Mouse (Mus musculus): ENCODE measurements at regions not wholly inside any gene's neighbourhood (a gene's known extent, or its start where the extent isn't known, plus 50 kb on each side); places are given as distances from the start of the nearest gene placed in this dataset.

DNA sequence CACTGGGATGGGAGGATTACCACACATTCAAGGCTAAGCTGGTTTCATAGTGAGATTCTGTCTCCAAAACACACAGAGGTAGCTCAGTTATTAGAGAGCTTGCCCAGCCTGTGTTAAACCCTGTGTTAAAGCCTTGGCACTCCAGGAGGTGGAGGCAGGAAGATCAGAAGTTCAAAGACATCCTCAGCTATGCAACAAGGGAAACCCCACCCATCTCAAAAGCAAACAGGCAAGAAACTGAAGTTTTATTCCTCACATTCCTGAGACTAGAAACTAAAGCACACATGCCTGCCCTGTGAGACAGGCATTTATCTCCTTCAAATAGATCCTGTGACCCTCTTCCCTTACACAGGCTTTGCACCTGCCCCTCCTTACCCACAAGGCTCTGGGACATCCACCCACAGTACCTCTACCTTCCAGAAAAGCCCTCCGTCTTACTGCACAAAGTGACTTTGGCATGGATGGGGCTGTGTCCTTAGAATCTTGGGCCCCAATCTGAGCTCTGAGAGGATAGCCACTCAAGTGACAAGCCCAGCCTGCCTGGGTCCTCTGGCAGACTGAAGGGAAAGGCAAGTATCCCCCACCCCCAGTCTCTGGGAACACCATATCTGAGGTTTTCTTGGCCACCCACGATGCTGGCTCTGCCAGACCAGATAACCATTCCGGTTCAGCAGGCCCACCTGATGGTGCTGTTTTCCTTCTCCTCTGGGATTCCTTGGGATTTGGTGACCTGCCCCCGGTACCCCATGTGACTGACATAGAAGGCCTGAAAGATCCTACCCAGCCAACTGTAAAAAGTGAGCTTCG, 217.0 kb downstream of the Sox9 start:
- no peak overlapping the region for H3K27ac ChIP-seq (ENCODE audit: low read length)
- ATAC-seq (replicated peaks; ENCODE audit: extremely low read depth, insufficient read depth, low FRiP score): no peak
- WGBS: 28% methylated on average over 5 of the region's 5 CpGs
- H3K36me3 ChIP-seq (ENCODE audit: control insufficient read depth, insufficient read depth): no peaks in the 10 kb centered on the region
- no peak overlapping the region for H3K9ac ChIP-seq (ENCODE audit: low read length)
- H3K27me3 ChIP-seq (ENCODE audit: control insufficient read depth, insufficient read depth, low read length): 0 out of 2 replicates have a peak, but pooled peaks cover 4% of the 10 kb centered on the region
- H3K4me1 ChIP-seq (ENCODE audit: control insufficient read depth, insufficient read depth, low read length): no peaks in the 10 kb centered on the region
- H3K4me2 ChIP-seq (ENCODE audit: low read depth, low read length): no peak overlapping the region
- H3K4me3 ChIP-seq (ENCODE audit: low read length): no peak overlapping the region
- no peaks in the 10 kb centered on the region for H3K9me3 ChIP-seq (replicated peaks; ENCODE audit: control insufficient read depth, low read length)

DNA sequence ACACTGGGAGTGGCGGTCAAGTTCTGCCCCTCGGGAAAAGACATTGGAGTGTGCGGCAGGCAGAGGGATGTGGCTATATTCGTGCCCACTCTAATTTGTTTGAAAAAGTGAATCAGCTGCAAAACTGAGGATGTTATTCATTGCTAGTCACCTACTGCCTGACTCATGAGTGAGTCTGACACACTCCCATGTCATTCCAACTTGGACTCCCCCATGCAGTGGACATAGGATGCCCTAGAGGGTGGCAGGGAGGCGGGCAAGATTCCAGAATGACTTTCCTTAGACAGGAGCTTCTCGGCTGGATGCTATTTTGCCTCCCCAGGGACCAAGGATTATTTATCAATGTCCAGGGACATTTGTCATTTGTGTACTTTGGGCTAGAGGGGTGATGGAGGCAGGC, 219.0 kb downstream of the Sox9 start:
- Histone ChIP-seq H3K9ac (ENCODE audit: low read length) (no peak overlapping the region), H3K4me2 (ENCODE audit: low read depth, low read length) (no peak overlapping the region), H3K27ac (ENCODE audit: low read length) (no peak overlapping the region), H3K4me3 (ENCODE audit: low read length) (no peak overlapping the region), H3K9me3 (replicated peaks; ENCODE audit: control insufficient read depth, low read length) (no peaks in the 10 kb centered on the region), H3K36me3 (ENCODE audit: control insufficient read depth, insufficient read depth) (no peaks in the 10 kb centered on the region), H3K4me1 (ENCODE audit: control insufficient read depth, insufficient read depth, low read length) (no peaks in the 10 kb centered on the region), H3K27me3 (ENCODE audit: control insufficient read depth, insufficient read depth, low read length) (0 out of 2 replicates have a peak, but pooled peaks cover 4% of the 10 kb centered on the region)
- 81% methylated on average over 6 of the region's 6 CpGs for WGBS
- no peak for ATAC-seq (replicated peaks; ENCODE audit: extremely low read depth, insufficient read depth, low FRiP score)

DNA sequence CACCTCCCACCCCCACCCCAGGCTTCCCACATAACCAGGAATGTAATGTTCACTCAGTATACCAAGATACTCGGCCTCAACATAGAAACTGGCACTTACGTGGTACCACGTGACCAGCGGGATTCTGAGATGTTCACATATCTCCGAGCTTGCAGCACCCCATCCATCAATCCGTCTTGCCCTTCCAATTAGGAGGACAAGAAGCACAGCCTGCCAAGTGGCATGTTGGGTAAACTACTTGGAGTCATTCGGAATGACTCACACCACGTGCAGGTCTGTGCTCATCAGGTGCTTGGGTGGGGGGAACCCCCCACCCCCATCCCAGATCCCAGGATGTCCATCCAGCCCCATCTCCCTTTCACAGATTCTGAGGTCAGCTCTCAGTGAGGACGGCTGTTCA, 223.9 kb downstream of the Sox9 start:
- Histone ChIP-seq H3K4me3 (ENCODE audit: low read length) (no peak overlapping the region), H3K36me3 (ENCODE audit: control insufficient read depth, insufficient read depth) (no peaks in the 10 kb centered on the region), H3K27ac (ENCODE audit: low read length) (no peak overlapping the region), H3K4me2 (ENCODE audit: low read depth, low read length) (no peak overlapping the region), H3K9ac (ENCODE audit: low read length) (no peak overlapping the region), H3K27me3 (ENCODE audit: control insufficient read depth, insufficient read depth, low read length) (no peaks in the 10 kb centered on the region), H3K9me3 (replicated peaks; ENCODE audit: control insufficient read depth, low read length) (no peaks in the 10 kb centered on the region), H3K4me1 (ENCODE audit: control insufficient read depth, insufficient read depth, low read length) (peaks cover 4% of the 10 kb centered on the region; the same call in 1 of the 2 replicates)
- ATAC-seq (replicated peaks; ENCODE audit: extremely low read depth, insufficient read depth, low FRiP score): no peak
- WGBS: 45% methylated on average over 9 of the region's 9 CpGs

DNA sequence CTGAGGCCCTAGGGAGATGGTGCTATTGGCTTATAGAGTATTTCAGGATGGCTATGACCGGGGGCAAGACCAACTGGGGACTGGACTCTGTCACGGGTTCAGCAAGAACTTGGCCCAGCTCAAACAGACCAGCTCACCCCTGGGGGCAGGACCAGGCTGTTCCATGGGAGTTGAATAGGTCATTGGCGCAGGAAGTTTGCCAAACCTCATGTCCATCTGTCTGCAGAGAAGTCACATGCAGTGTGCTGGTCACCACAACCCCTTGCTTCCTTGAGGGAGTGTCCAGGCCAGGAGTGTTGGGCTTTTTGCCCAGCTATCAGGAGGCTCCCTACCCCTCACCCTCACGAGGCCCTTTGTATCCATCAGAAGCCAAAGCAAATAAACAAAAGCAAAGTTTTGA, 226.5 kb downstream of the Sox9 start:
- H3K4me1 ChIP-seq (ENCODE audit: control insufficient read depth, insufficient read depth, low read length): peaks cover 4% of the 10 kb centered on the region; the same call in 1 of the 2 replicates
- H3K4me3 ChIP-seq (ENCODE audit: low read length): no peak overlapping the region
- 0 out of 2 replicates have a peak, but pooled peaks cover 2% of the 10 kb centered on the region for H3K27me3 ChIP-seq (ENCODE audit: control insufficient read depth, insufficient read depth, low read length)
- H3K36me3 ChIP-seq (ENCODE audit: control insufficient read depth, insufficient read depth): no peaks in the 10 kb centered on the region
- no peak overlapping the region for H3K4me2 ChIP-seq (ENCODE audit: low read depth, low read length)
- no peak overlapping the region for H3K27ac ChIP-seq (ENCODE audit: low read length)
- H3K9ac ChIP-seq (ENCODE audit: low read length): no peak overlapping the region
- WGBS: 54% methylated on average over 4 of the region's 4 CpGs
- no peaks in the 10 kb centered on the region for H3K9me3 ChIP-seq (replicated peaks; ENCODE audit: control insufficient read depth, low read length)
- no peak; the same call in 1 of the 2 replicates for ATAC-seq (replicated peaks; ENCODE audit: extremely low read depth, insufficient read depth, low FRiP score)

DNA sequence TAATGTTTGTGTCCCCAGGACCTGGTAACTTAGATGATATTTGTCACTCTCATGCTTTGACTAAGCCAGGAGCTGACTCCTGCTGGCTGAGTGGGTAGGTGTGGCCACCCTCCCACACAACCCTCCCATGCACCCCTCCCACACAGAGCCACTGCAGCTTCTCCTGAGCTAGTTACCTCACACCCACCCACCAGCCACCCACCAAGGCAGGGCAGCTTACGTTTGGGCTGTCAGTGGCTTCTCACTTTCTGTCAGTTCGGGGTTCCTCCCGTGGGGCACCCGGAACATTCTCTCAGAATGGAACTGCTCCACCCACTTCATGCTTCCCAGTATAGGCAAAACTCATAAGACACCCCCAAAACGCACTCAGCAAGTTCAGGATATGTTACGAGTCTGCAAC, 227.4 kb downstream of the Sox9 start:
- no peak overlapping the region for H3K27ac ChIP-seq (ENCODE audit: low read length)
- no peak overlapping the region for H3K4me2 ChIP-seq (ENCODE audit: low read depth, low read length)
- H3K27me3 ChIP-seq (ENCODE audit: control insufficient read depth, insufficient read depth, low read length): 0 out of 2 replicates have a peak, but pooled peaks cover 2% of the 10 kb centered on the region
- H3K4me1 ChIP-seq (ENCODE audit: control insufficient read depth, insufficient read depth, low read length): peaks cover 4% of the 10 kb centered on the region; the same call in 1 of the 2 replicates
- no peak overlapping the region for H3K4me3 ChIP-seq (ENCODE audit: low read length)
- H3K9me3 ChIP-seq (replicated peaks; ENCODE audit: control insufficient read depth, low read length): no peaks in the 10 kb centered on the region
- 78% methylated on average over 6 of the region's 6 CpGs for WGBS
- H3K36me3 ChIP-seq (ENCODE audit: control insufficient read depth, insufficient read depth): no peaks in the 10 kb centered on the region
- no peak for ATAC-seq (replicated peaks; ENCODE audit: extremely low read depth, insufficient read depth, low FRiP score)
- H3K9ac ChIP-seq (ENCODE audit: low read length): no peak overlapping the region

DNA sequence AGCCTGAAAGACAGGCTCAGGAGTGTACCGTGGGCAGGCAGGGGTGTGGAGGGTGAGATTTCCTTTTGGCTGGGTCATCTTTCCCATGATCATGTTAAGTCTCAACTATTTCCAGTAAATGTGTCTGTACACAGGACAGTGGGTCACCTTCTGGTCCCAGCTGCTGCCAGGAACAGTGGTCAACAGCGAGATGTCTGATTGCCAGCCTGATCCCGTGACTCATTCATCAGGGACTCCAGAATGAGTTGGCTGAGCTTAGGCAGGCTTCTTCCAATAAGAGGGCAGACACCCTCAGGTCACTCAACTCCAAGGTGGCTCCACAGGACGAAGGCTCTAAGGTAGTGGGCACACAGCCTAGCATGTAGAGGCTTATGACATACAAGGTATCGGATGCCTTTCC, 228.9 kb downstream of the Sox9 start:
- no peaks in the 10 kb centered on the region for H3K9me3 ChIP-seq (replicated peaks; ENCODE audit: control insufficient read depth, low read length)
- 0 out of 2 replicates have a peak, but pooled peaks cover 2% of the 10 kb centered on the region for H3K27me3 ChIP-seq (ENCODE audit: control insufficient read depth, insufficient read depth, low read length)
- H3K27ac ChIP-seq (ENCODE audit: low read length): no peak overlapping the region
- WGBS: 84% methylated on average over 5 of the region's 5 CpGs
- H3K4me3 ChIP-seq (ENCODE audit: low read length): no peak overlapping the region
- H3K9ac ChIP-seq (ENCODE audit: low read length): no peak overlapping the region
- H3K36me3 ChIP-seq (ENCODE audit: control insufficient read depth, insufficient read depth): no peaks in the 10 kb centered on the region
- no peak overlapping the region for H3K4me2 ChIP-seq (ENCODE audit: low read depth, low read length)
- peaks cover 4% of the 10 kb centered on the region; the same call in 1 of the 2 replicates for H3K4me1 ChIP-seq (ENCODE audit: control insufficient read depth, insufficient read depth, low read length)
- no peak for ATAC-seq (replicated peaks; ENCODE audit: extremely low read depth, insufficient read depth, low FRiP score)

DNA sequence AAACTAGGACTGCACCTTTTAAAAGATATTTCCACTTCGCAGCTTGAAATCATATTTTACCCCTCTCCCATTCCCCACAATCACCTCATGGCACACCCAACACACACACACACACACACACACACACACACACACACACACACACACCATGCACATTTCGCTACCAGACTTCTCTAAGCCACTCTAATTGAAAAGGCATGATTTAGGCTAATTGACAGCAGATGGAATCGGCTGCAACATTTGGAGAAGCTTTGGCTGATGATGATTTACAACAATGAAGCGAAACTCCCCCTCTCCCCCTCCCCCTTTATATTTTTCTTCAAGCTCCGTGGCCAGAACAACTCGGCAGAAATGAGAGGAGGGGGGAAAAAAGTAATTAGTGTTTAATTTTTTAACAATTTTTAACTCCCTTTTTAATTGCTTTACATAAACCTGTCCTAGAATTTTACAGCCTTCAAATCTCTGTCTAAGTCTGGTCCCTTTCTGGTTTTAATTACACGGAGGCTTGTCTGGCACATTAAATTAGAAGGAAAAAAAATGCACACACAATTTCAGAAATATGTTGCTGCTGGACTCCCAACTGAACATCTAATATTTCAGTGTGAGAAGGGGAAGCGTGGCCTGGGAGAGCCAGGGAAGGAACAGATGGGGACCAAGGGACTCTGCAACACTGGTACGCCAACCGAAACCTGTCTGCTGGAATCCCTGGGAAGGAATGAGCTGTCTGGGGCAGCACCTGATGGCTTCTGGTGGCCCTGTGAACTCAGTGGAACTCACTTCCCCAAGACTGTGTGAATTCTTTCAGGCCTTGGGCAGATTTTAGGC, 232.4 kb downstream of the Sox9 start:
- 76% methylated on average over 10 of the region's 10 CpGs for WGBS

DNA sequence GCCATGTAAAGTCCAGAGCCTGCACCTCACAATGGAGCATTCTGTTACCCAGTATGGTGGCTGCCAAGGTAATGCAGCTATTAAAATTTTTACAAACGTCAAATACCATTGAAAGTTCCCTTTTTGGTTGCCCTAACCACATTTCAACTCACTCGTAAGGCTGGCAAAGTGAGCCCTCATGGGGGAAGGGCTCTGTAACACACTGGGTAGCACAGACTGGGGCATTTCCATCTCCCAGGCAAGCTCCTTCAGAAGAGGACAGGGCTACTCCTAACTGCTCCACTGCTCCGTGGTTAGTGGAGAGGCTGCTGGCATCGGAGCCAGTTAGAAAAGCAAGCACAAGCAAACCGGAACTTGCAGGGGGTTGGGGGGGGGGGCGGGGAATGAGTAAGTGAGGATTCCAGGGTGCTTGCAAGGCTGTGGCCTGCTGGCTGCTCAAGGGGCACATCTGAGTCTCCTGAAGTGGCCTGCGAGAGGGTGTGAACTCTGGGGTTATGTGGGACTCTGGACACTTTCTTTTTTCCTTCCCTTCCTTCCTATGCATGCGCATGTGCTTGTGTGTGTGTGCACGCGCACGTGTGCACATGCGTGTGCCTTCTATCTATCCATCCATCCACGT, 233.8 kb downstream of the Sox9 start:
- H3K4me2 ChIP-seq (ENCODE audit: low read depth, low read length): no peak overlapping the region
- no peak for ATAC-seq (replicated peaks; ENCODE audit: extremely low read depth, insufficient read depth, low FRiP score)

More for the DNA sequence above, 232.4 kb downstream of the Sox9 start:
- Histone ChIP-seq H3K27ac (ENCODE audit: low read length) (no peak overlapping the region), H3K27me3 (ENCODE audit: control insufficient read depth, insufficient read depth, low read length) (peaks cover 2% of the 10 kb centered on the region; the same call in 1 of the 2 replicates), H3K9me3 (replicated peaks; ENCODE audit: control insufficient read depth, low read length) (no peaks in the 10 kb centered on the region), H3K4me1 (ENCODE audit: control insufficient read depth, insufficient read depth, low read length) (peaks cover 4% of the 10 kb centered on the region), H3K36me3 (ENCODE audit: control insufficient read depth, insufficient read depth) (no peaks in the 10 kb centered on the region), H3K9ac (ENCODE audit: low read length) (no peak overlapping the region), H3K4me3 (ENCODE audit: low read length) (no peak overlapping the region), H3K4me2 (ENCODE audit: low read depth, low read length) (no peak overlapping the region)
- ATAC-seq (replicated peaks; ENCODE audit: extremely low read depth, insufficient read depth, low FRiP score): no peak

More for the DNA sequence above, 233.8 kb downstream of the Sox9 start:
- no peak overlapping the region for H3K27ac ChIP-seq (ENCODE audit: low read length)
- H3K27me3 ChIP-seq (ENCODE audit: control insufficient read depth, insufficient read depth, low read length): peaks cover 2% of the 10 kb centered on the region; the same call in 1 of the 2 replicates
- WGBS: 57% methylated on average over 12 of the region's 13 CpGs
- no peaks in the 10 kb centered on the region for H3K36me3 ChIP-seq (ENCODE audit: control insufficient read depth, insufficient read depth)
- H3K9ac ChIP-seq (ENCODE audit: low read length): no peak overlapping the region
- H3K9me3 ChIP-seq (replicated peaks; ENCODE audit: control insufficient read depth, low read length): no peaks in the 10 kb centered on the region
- H3K4me3 ChIP-seq (ENCODE audit: low read length): no peak overlapping the region
- H3K4me1 ChIP-seq (ENCODE audit: control insufficient read depth, insufficient read depth, low read length): peaks cover 4% of the 10 kb centered on the region

Data from heart, embryonic 16.5 days (tissue).